Mouse (Mus musculus): ENCODE results near the gene Tpsab1. TPM values are rescaled to one million over a fixed set of nuclear protein-coding genes. Genes with fewer than 3 reads are reported as not detected.

Gene Tpsab1
- total RNA-seq, 2 experiments from 2014 or later = not detected

Other genes starting within 250 kb of the Tpsab1 start
- 3.2 and 5.0 TPM in 2 replicates for gene Telo2, start 229.6 kb downstream of the Tpsab1 start, total RNA-seq (2015; ENCODE audit: low replicate concordance)
- 10.5 and 42.6 TPM in 2 replicates for gene Telo2, start 229.6 kb downstream of the Tpsab1 start, total RNA-seq (2017; ENCODE audit: low replicate concordance)
- gene Ptx4, start 224.8 kb downstream of the Tpsab1 start, total RNA-seq (2015; ENCODE audit: low replicate concordance) = not detected in 2 replicates
- gene Ptx4, start 224.8 kb downstream of the Tpsab1 start, total RNA-seq (2017; ENCODE audit: low replicate concordance) = not detected in 2 replicates
- gene Clcn7, start 212.2 kb downstream of the Tpsab1 start, total RNA-seq (2015; ENCODE audit: low replicate concordance) = 17.3 and 23.1 TPM in 2 replicates
- 20.0 and 22.6 TPM in 2 replicates for gene Clcn7, start 212.2 kb downstream of the Tpsab1 start, total RNA-seq (2017; ENCODE audit: low replicate concordance)
- not detected in 2 replicates for gene Ccdc154, start 183.1 kb downstream of the Tpsab1 start, total RNA-seq (2015; ENCODE audit: low replicate concordance)
- gene Ccdc154, start 183.1 kb downstream of the Tpsab1 start, total RNA-seq (2017; ENCODE audit: low replicate concordance) = 2.6 TPM in 1 of 2 replicates, not detected in the other
- not detected in 2 replicates for gene Gm38655, start 170.1 kb downstream of the Tpsab1 start, total RNA-seq (2015; ENCODE audit: low replicate concordance)
- gene Gm38655, start 170.1 kb downstream of the Tpsab1 start, total RNA-seq (2017; ENCODE audit: low replicate concordance) = not detected in 2 replicates
- gene BC003965, start 161.0 kb downstream of the Tpsab1 start, total RNA-seq (2015; ENCODE audit: low replicate concordance) = 5.0 and 7.9 TPM in 2 replicates
- gene BC003965, start 161.0 kb downstream of the Tpsab1 start, total RNA-seq (2017; ENCODE audit: low replicate concordance) = 2.0 and 3.5 TPM in 2 replicates
- 28.8 and 41.9 TPM in 2 replicates for gene Unkl, start 157.2 kb downstream of the Tpsab1 start, total RNA-seq (2015; ENCODE audit: low replicate concordance)
- gene Unkl, start 157.2 kb downstream of the Tpsab1 start, total RNA-seq (2017; ENCODE audit: low replicate concordance) = 29.3 and 36.7 TPM in 2 replicates
- gene Gnptg, start 105.4 kb downstream of the Tpsab1 start, total RNA-seq (2015; ENCODE audit: low replicate concordance) = 10.5 and 13.8 TPM in 2 replicates
- 5.8 and 8.4 TPM in 2 replicates for gene Gnptg, start 105.4 kb downstream of the Tpsab1 start, total RNA-seq (2017; ENCODE audit: low replicate concordance)
- 2.9 TPM in 1 of 2 replicates, not detected in the other for gene Tsr3, start 105.4 kb downstream of the Tpsab1 start, total RNA-seq (2015; ENCODE audit: low replicate concordance)
- 3.1 and 6.5 TPM in 2 replicates for gene Tsr3, start 105.4 kb downstream of the Tpsab1 start, total RNA-seq (2017; ENCODE audit: low replicate concordance)
- gene Baiap3, start 89.2 kb downstream of the Tpsab1 start, total RNA-seq (2015; ENCODE audit: low replicate concordance) = not detected in 2 replicates
- gene Baiap3, start 89.2 kb downstream of the Tpsab1 start, total RNA-seq (2017; ENCODE audit: low replicate concordance) = not detected in 2 replicates
- gene Ube2i, start 70.9 kb downstream of the Tpsab1 start, total RNA-seq (2015; ENCODE audit: low replicate concordance) = 197 and 220 TPM in 2 replicates
- 152 and 166 TPM in 2 replicates for gene Ube2i, start 70.9 kb downstream of the Tpsab1 start, total RNA-seq (2017; ENCODE audit: low replicate concordance)
- gene Prss34, start 47.2 kb downstream of the Tpsab1 start, total RNA-seq (2015; ENCODE audit: low replicate concordance) = 101 and 104 TPM in 2 replicates
- 38.0 and 42.1 TPM in 2 replicates for gene Prss34, start 47.2 kb downstream of the Tpsab1 start, total RNA-seq (2017; ENCODE audit: low replicate concordance)
- 2.5 TPM in 1 of 2 replicates, not detected in the other for gene Prss28, start 36.9 kb downstream of the Tpsab1 start, total RNA-seq (2015; ENCODE audit: low replicate concordance)
- gene Prss28, start 36.9 kb downstream of the Tpsab1 start, total RNA-seq (2017; ENCODE audit: low replicate concordance) = not detected in 2 replicates
- gene Prss29, start 26.9 kb downstream of the Tpsab1 start, total RNA-seq (2015; ENCODE audit: low replicate concordance) = not detected in 2 replicates
- gene Prss29, start 26.9 kb downstream of the Tpsab1 start, total RNA-seq (2017; ENCODE audit: low replicate concordance) = not detected in 2 replicates
- not detected in 2 replicates for gene Tpsb2, start 20.7 kb upstream of the Tpsab1 start, total RNA-seq (2015; ENCODE audit: low replicate concordance)
- gene Tpsb2, start 20.7 kb upstream of the Tpsab1 start, total RNA-seq (2017; ENCODE audit: low replicate concordance) = not detected in 2 replicates
- not detected in 2 replicates for gene Tpsg1, start 23.7 kb upstream of the Tpsab1 start, total RNA-seq (2015; ENCODE audit: low replicate concordance)
- gene Tpsg1, start 23.7 kb upstream of the Tpsab1 start, total RNA-seq (2017; ENCODE audit: low replicate concordance) = not detected in 2 replicates
- 10.5 TPM in 1 of 2 replicates, not detected in the other for gene Cacna1h, start 88.2 kb upstream of the Tpsab1 start, total RNA-seq (2015; ENCODE audit: low replicate concordance)
- gene Cacna1h, start 88.2 kb upstream of the Tpsab1 start, total RNA-seq (2017; ENCODE audit: low replicate concordance) = 0.91 and 2.3 TPM in 2 replicates
- not detected in 2 replicates for gene Tekt4, start 109.1 kb upstream of the Tpsab1 start, total RNA-seq (2015; ENCODE audit: low replicate concordance)
- not detected in 2 replicates for gene Tekt4, start 109.1 kb upstream of the Tpsab1 start, total RNA-seq (2017; ENCODE audit: low replicate concordance)
- not detected in 2 replicates for gene Sstr5, start 151.7 kb upstream of the Tpsab1 start, total RNA-seq (2015; ENCODE audit: low replicate concordance)
- not detected in 2 replicates for gene Sstr5, start 151.7 kb upstream of the Tpsab1 start, total RNA-seq (2017; ENCODE audit: low replicate concordance)
- not detected in 2 replicates for gene Sox8, start 225.1 kb upstream of the Tpsab1 start, total RNA-seq (2015; ENCODE audit: low replicate concordance)
- not detected in 2 replicates for gene Sox8, start 225.1 kb upstream of the Tpsab1 start, total RNA-seq (2017; ENCODE audit: low replicate concordance)
- 2.9 and 3.4 TPM in 2 replicates for gene Lmf1, start 233.5 kb upstream of the Tpsab1 start, total RNA-seq (2015; ENCODE audit: low replicate concordance)
- gene Lmf1, start 233.5 kb upstream of the Tpsab1 start, total RNA-seq (2017; ENCODE audit: low replicate concordance) = 0.53 and 4.9 TPM in 2 replicates